In the genomic region with DNA sequence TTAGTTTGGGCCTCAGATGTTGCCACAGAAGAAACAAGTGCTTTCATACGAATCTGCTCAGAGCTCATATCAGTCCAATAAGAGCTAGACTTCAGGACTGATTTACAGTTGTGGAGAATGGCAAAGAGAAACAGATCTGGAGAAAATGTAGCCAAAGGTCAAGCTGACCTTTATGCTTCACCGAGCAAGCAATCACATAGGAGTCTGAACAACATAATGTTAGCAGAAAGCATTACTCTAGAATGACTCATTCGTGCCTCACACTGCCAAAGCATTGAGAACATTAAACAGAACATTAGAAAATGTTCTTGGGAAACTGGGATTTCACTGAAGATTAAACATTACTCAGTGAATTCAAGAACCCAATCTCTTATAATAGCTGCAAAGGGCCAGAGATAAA, we compare ENCODE assay signal across 11 mouse cellular contexts.
DNase-seq lines count a peak whose midpoint lies in the region; ATAC-seq and TF ChIP-seq lines count a peak whose summit lies in the region.
"Had no signal": no experiment of that assay in that cellular context is flagged by ENCODE, and none has a peak within 500 bp of the region (broad histone marks: within the 10 kb centered on the region; RNA-seq: fewer than 3 reads in every experiment).

No protein-coding gene starts in this region.

- no peaks in the 10 kb centered on the region for H3K36me3 ChIP-seq in embryonic facial prominence, embryonic 14.5 days (ENCODE audit: control insufficient read depth, insufficient read depth, low read length)
- no peaks in the 10 kb centered on the region for H3K36me3 ChIP-seq in embryonic facial prominence, embryonic 10.5 days (replicated peaks)
- H3K36me3 ChIP-seq in midbrain, postnatal 0 days (ENCODE audit: insufficient read depth, low read length) = no peaks in the 10 kb centered on the region
- no peaks in the 10 kb centered on the region for H3K36me3 ChIP-seq in midbrain, embryonic 14.5 days (ENCODE audit: control insufficient read depth, insufficient read depth, low read length)
- H3K36me3 ChIP-seq: forebrain, embryonic 15.5 days; midbrain, embryonic 10.5 days had no signal

- no peaks in the 10 kb centered on the region for H3K4me1 ChIP-seq in embryonic facial prominence, embryonic 14.5 days (ENCODE audit: control insufficient read depth, insufficient read depth, low read length)
- no peaks in the 10 kb centered on the region for H3K4me1 ChIP-seq in embryonic facial prominence, embryonic 10.5 days
- H3K4me1 ChIP-seq in midbrain, postnatal 0 days (ENCODE audit: insufficient read depth, low read length) = no peaks in the 10 kb centered on the region
- no peaks in the 10 kb centered on the region for H3K4me1 ChIP-seq in midbrain, embryonic 14.5 days (ENCODE audit: control insufficient read depth, insufficient read depth, low read length)
- H3K4me1 ChIP-seq: forebrain, embryonic 15.5 days; midbrain, embryonic 10.5 days had no signal

- no peak; the same call in 1 of the 2 replicates for ATAC-seq in embryonic facial prominence, embryonic 14.5 days (ENCODE audit: low read depth)
- no peak for ATAC-seq in midbrain, postnatal 0 days (ENCODE audit: low FRiP score)
- ATAC-seq in midbrain, embryonic 14.5 days (ENCODE audit: low FRiP score, low TSS enrichment) = no peak
- ATAC-seq: forebrain, embryonic 15.5 days had no signal

- no peak overlapping the region for H3K9ac ChIP-seq in embryonic facial prominence, embryonic 14.5 days (ENCODE audit: low read depth, low read length)
- no peak overlapping the region for H3K9ac ChIP-seq in midbrain, postnatal 0 days (replicated peaks; ENCODE audit: low read length, poor library complexity, severe bottlenecking)
- H3K9ac ChIP-seq in midbrain, embryonic 14.5 days (replicated peaks; ENCODE audit: low read length) = no peak overlapping the region
- H3K9ac ChIP-seq: forebrain, embryonic 15.5 days had no signal

- no peak overlapping the region for H3K4me2 ChIP-seq in embryonic facial prominence, embryonic 14.5 days (ENCODE audit: low read depth, low read length)
- H3K4me2 ChIP-seq in midbrain, postnatal 0 days (ENCODE audit: low read depth, low read length, poor library complexity, severe bottlenecking) = no peak overlapping the region
- no peak overlapping the region for H3K4me2 ChIP-seq in midbrain, embryonic 14.5 days (ENCODE audit: low read length)
- H3K4me2 ChIP-seq: forebrain, embryonic 15.5 days had no signal

- WGBS in embryonic facial prominence, embryonic 14.5 days = 49% methylated on average over 3 of the region's 3 CpGs
- 78% methylated on average over 3 of the region's 3 CpGs for WGBS in embryonic facial prominence, embryonic 10.5 days
- WGBS in midbrain, postnatal 0 days = 71% methylated on average over 3 of the region's 3 CpGs
- WGBS in midbrain, embryonic 14.5 days = 68% methylated on average over 3 of the region's 3 CpGs

- H3K27me3 ChIP-seq in embryonic facial prominence, embryonic 14.5 days (replicated peaks; ENCODE audit: control insufficient read depth, insufficient read depth, low read length) = no peaks in the 10 kb centered on the region
- H3K27me3 ChIP-seq in embryonic facial prominence, embryonic 10.5 days (replicated peaks; ENCODE audit: low read depth, poor library complexity, severe bottlenecking) = no peaks in the 10 kb centered on the region
- H3K27me3 ChIP-seq in midbrain, postnatal 0 days (ENCODE audit: insufficient read depth, low read length) = no peaks in the 10 kb centered on the region
- no peaks in the 10 kb centered on the region for H3K27me3 ChIP-seq in midbrain, embryonic 14.5 days (ENCODE audit: control insufficient read depth, insufficient read depth, low read length)
- H3K27me3 ChIP-seq: forebrain, embryonic 15.5 days had no signal

- DNase-seq in embryonic facial prominence, embryonic 14.5 days (ENCODE audit: low spot score) = peak; percentile 10
- DNase-seq in embryonic facial prominence, embryonic 10.5 days (ENCODE audit: low spot score) = no peak
- peak; percentile 9 for DNase-seq in midbrain, postnatal 0 days (ENCODE audit: low spot score)
- no peak for DNase-seq in midbrain, embryonic 14.5 days
- peak; percentile 55 for DNase-seq in fibroblast of lung, adult 2 months (ENCODE audit: low read depth)
- DNase-seq in kidney, postnatal 4 days = peak; percentile 14 to 22
- no peak for DNase-seq in heart, adult 8-10 months (ENCODE audit: low spot score)
- DNase-seq in testis, postnatal 10 days (ENCODE audit: low spot score) = no peak
- DNase-seq: lung, adult 18-20 months had no signal

- H3K27ac ChIP-seq in embryonic facial prominence, embryonic 14.5 days (replicated peaks; ENCODE audit: low read depth, low read length) = no peak overlapping the region
- H3K27ac ChIP-seq in embryonic facial prominence, embryonic 10.5 days (replicated peaks) = no peak overlapping the region
- no peak overlapping the region for H3K27ac ChIP-seq in midbrain, postnatal 0 days (ENCODE audit: low read depth, low read length)
- H3K27ac ChIP-seq in midbrain, embryonic 14.5 days (replicated peaks; ENCODE audit: low read depth, low read length) = no peak overlapping the region
- H3K27ac ChIP-seq: forebrain, embryonic 15.5 days; midbrain, embryonic 10.5 days had no signal

- no peaks in the 10 kb centered on the region for H3K9me3 ChIP-seq in embryonic facial prominence, embryonic 14.5 days (ENCODE audit: control insufficient read depth, low read length)
- no peaks in the 10 kb centered on the region for H3K9me3 ChIP-seq in embryonic facial prominence, embryonic 10.5 days
- H3K9me3 ChIP-seq in midbrain, postnatal 0 days (ENCODE audit: low read length) = no peaks in the 10 kb centered on the region
- no peaks in the 10 kb centered on the region for H3K9me3 ChIP-seq in midbrain, embryonic 14.5 days (ENCODE audit: control insufficient read depth, low read length)
- H3K9me3 ChIP-seq: forebrain, embryonic 15.5 days; midbrain, embryonic 10.5 days had no signal

- H3K4me3 ChIP-seq in embryonic facial prominence, embryonic 14.5 days (ENCODE audit: low read depth, low read length) = no peak overlapping the region
- no peak overlapping the region for H3K4me3 ChIP-seq in embryonic facial prominence, embryonic 10.5 days
- no peak overlapping the region for H3K4me3 ChIP-seq in midbrain, postnatal 0 days (ENCODE audit: low read depth, low read length)
- no peak overlapping the region for H3K4me3 ChIP-seq in midbrain, embryonic 14.5 days (replicated peaks; ENCODE audit: low read depth, low read length)
- H3K4me3 ChIP-seq: forebrain, embryonic 15.5 days; midbrain, embryonic 10.5 days had no signal

- no peak for TF ChIP-seq CTCF in midbrain, postnatal 0 days (IDR thresholded peaks at IDR 0.05)

Comparison
In these comparisons a context has a peak if more than half of its experiments do, and no peak if none do; other contexts are left out.
1. DNase-seq: peak in embryonic facial prominence, embryonic 14.5 days (single experiment), midbrain, postnatal 0 days (single experiment), fibroblast of lung, adult 2 months (single experiment) and kidney, postnatal 4 days (2 of 2); none in embryonic facial prominence, embryonic 10.5 days (single experiment), midbrain, embryonic 14.5 days (single experiment), heart, adult 8-10 months (single experiment) and testis, postnatal 10 days (single experiment).